Mouse (Mus musculus) urinary bladder, postnatal 36 days (tissue): ENCODE measurements around the gene Tacc2.

Source experiments
- DNase-seq, 2 experiments: peaks; one replicate each; pipeline ENCODE4 v3.0.0; 2022; ENCODE audit warnings: low spot score in 2 of 2, mixed read lengths in 1 of 2

Gene Tacc2

DNA sequence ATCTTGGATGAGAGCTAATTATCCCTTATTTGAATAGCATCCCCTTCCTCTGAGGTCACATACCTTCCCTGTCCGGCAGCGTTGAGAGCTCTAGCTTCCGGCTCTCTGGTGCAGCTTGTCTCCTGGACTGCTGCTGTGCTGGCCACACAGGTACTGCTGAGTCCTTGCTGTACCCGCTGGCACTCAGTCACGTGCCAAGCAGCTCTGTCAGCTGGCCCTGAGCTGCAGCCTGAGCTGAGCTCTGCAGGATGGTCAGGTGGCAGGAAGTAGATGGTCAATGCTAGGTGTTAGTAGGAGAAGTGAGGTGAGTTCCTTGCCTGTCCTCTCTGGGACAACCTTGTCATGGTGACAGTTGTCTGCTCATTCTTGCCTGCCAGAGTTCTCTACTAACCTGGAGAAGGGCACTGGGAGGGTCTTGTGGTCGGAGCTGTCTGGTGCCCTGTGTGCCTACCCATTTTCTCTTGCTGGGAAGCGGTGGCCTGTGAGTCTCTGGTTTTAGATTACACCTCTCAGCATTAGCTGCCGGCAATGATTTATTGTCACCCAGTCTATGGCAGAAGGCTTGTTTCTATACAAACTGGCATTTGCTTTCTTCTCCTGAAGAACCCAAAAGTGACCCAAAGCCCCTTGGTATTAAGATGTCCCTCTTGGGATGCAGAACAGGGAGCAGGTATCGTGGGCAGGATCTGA is 143.6 kb downstream of the Tacc2 start:
- DNase-seq = no peak

DNA sequence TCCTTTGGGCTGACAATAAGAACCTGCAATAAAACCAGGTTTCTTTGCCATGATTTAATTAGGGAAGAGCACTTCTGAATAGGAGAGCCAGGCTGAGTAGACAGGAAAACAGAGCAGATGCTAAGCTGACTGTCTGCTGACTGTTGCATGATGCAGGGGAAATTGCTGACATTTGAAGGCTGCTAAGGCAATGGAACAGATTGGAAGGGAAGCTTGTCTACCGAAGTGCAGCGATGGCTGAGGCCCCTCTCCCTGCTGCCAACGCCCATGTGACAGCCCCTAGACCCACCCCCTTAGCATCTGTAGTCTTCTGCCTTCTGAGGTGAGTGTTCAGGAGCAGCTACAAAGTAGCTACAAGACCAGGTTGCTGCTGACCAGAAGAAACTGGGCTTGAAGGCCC is 148.9 kb downstream of the Tacc2 start:
- DNase-seq = no peak

DNA sequence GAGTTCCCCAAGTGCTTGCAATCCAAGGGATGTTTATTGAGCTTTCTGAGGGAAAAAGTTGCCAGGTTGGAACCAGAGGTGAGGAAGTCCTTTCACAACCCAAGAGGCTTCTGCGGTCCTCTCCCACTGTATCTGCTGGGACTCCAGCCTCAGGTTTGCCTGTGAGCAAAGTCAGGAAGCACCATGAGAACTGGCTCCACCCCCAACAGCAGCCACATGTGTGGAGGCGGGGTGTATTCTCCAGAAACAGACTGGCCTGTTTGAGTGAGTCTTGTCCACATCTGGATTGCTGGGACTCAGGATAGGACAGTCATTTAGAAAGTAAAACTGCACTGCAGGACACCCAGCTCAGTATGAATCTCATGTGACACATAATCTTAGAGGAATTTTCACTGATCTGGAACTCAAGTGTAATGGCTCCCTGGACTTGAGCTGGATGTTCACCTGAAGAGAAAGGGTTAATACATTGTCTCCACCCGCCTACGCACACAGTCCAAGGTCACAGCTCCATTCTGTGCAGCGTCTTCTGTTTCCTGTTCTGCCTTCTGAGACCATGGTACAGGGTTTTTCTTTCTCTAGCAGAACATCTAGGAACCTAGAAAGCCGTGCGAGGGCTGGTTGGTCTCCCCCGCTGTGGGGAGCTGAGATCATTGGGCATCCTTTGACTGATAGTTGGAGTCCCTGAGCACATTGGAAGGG is 149.6 kb downstream of the Tacc2 start:
- no peak for DNase-seq

DNA sequence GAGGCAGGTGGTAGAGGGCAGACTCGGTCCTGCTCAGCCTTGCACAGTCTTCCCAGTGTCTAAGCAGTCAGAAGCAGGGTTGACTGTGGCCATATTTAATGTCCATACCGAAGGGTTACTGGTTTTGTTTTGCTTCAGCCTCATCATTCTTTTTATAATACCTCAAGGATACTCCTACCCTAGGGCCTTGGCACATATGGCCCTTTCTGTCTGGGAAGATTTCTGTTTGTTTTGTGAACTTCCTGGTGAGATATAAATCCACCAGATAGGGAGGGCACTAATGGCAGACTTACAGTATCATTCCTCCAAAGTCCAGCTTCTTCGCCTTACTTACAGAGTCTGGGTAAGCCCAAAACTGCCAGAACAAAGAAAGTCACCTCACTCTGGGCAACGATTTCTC is 150.3 kb downstream of the Tacc2 start:
- DNase-seq = no peak

DNA sequence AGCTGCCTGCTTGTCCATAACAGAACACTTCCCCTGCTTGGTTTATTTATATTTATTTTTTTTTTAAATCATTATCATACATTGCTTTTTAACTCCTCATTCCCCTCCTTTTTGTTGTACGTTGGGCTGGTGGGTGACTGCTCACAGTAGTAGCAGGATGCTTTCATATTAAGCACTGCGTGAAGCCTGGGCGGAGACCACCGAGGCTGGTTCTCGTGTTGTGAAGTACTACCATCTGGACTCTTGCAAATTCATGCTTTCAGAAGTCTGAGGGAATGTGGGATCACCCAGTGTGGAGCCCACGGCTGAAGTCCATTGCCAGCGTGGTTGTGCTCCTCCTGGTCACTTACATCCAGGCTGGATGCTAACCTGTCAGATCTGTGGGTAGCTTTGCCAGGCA is 154.6 kb downstream of the Tacc2 start:
- DNase-seq = no peak

DNA sequence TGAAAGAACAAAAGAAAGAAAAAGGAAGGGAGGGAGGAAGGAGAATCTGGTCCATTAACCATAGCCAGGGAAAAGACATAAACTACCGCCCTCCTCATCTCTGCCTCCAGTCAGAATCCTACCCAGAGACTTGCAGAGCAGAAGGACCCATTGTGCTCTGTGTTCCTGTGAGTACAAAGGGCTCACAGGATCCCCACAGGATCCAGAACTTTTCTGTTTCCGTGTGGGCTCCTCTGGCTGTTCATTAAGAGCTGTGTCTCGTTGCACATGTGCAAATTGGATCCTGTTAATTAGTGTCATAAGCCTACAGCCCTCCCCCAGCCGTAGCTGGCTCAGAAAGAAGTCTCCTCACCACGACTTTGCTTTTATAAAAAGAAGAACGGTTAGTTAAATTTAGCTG is 155.7 kb downstream of the Tacc2 start:
- DNase-seq = no peak

DNA sequence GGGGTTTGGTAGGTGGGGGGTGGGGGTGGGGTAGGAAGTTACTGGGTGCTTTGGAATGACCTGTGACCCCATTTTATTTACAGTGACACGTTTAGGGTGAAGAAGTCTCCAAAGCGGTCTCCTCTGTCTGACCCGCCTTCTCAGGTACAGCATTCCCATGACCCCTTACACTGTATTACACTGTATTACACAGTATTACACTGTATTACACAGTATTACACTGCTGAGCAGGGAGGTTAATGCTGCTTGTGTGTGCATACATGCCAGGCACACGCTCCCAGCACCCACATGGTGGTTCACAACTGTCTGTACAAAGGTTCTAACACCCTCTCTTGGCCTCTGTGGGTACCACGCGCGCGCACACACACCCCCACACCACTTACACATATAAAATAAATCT is 156.2 kb downstream of the Tacc2 start:
- DNase-seq = no peak

DNA sequence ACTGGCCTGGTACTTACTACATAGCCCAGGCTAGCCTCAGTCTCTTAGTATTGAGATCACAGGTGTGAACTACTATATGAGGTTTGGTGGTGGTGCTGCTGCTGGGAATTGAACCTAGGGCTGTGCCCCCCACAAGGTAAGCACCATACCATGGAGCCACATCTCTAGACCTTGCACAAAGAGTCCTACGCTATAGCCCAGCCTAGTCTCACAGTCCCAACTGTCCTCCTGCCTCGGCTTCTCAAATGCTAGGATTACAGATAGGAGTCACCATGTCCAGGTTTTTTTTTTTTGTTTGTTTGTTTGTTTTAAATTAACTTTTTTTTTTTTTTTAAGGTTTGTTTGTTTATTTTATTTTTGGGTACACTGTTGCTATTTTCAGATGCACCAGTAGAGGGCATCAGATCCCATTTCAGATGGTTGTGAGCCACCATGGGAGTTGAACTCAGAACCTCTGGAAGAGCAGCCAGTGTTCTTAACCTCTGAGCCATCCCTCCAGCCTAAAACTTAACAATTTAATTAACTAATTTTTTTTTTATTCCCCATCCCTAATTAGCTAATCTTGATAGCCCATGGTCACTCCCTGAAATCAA is 157.1 kb downstream of the Tacc2 start:
- DNase-seq = no peak

DNA sequence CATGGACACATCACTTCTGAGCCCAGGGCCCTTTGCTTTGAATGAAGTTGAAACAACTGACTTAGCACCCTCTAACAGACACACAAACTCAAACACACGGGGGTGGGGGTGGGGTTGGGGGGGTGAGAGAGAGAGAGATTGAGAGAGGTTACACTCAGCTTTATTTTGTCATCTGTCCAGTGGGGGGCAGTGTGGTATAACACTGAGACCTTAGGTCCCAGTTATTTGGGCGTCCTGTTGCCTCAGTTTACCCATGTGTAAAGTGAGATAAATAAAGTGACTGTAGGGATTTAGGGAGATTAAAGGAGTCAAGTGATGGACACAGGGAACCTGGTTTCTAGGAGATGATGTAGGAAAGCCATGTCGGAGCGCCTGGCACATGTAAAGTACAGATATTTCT is 163.9 kb downstream of the Tacc2 start:
- DNase-seq = no peak

DNA sequence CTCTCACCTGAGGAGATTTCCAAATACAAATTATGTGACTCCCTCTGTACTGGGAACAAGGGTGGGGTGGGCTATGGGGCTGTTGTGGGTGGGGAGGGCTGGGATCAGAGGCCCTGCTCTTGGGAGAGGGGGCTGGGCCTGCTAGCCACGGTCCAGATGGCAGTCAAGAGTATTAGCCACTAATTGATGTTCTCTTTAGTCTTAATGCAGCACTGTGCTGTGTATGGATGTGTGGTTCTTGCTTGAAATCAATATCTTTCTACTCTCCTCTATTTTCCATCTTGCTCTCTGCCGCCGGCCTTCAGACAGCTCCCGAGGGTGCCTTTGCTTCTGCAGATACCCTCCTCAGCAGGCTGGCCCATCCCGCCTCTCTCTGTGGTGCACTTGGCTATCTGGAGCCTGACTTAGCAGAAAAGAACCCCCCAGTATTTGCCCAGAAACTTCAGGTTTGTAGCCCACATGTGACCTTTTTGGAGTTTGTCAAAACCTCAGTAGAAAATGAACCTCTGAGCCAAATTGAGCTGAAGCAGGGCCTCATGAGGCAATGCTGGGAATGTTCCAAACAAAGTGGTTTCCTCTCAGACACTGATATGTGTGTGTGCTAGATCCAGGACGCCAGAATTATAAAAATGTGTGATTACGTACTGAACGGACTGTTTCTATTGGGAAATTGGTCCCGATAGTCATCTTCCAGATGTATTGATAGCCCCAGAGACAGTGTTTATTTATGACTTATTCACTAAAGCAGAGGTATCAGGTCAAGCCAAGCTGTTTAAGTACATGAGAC is 166.2 kb downstream of the Tacc2 start:
- DNase-seq = no peak

DNA sequence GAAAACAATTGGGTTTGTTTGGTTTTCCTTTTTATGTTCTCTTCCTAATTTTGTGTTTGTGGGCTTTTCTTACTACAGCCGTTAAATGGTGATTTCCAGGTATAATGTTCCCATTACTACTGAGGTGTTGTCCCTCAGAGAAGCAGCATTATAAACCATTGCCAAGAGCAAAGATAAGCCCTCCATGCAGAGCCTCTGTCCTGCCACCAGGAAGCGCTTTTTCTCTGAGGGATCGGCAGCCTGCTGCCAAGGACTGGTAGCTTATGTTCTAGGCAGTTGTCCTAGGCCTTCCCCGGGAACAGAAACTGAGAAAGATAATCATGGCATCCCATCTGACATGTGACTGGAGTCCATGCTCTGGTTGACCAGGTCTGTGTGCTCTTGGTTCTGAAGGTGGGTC is 171.9 kb downstream of the Tacc2 start:
- no peak for DNase-seq

DNA sequence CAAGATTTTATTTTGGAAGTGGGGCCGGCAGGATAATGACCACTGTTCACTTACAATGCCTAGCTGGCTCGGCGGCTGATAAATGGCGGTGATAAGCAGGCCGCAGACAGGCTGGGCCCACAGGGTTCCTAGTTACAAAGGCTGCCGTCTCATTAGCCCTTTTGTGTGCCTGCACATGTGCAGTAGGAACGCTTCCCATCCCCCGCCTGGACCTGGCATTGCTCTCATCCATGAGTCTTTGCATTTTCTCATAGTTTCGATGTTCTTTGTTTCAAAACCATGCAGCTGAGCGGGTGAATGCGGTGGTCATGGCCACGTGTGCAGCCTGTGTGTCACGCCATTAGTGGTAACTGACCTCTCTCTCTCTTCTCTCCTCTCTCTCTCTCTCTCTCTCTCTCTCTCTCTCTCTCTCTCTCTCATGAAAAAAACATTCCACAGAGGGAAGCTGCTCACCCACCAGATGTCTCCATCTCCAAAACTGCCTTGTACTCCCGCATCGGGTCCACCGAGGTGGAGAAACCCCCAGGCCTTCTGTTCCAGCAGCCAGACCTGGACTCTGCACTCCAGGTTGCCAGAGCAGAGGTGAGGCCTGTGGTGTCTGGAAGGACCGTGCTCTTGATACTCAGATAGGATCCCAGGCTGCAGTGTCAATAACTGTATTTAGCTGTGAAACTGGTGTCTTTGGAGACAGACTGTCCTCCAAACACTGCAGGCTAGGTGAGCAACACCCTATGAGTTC is 173.7 kb downstream of the Tacc2 start:
- no peak for DNase-seq

DNA sequence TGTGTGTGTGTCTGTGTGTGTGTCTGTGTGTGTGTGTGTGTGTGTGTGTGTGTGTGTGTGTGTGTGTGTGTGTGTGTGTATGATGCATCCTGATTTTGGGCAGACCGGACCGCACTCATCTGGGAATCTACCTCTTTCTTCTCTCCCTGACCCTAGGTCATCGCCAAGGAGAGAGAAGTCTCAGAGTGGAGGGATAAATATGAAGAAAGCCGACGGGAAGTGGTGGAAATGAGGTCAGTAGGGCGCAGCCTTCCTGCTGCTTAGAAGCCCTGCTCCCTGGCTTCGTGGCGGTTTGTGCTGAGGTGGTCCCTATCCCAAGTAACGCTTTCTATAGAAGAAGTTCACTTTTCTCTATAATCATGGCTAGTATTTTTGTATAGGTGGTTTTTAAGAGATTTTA is 174.4 kb downstream of the Tacc2 start:
- DNase-seq = no peak

DNA sequence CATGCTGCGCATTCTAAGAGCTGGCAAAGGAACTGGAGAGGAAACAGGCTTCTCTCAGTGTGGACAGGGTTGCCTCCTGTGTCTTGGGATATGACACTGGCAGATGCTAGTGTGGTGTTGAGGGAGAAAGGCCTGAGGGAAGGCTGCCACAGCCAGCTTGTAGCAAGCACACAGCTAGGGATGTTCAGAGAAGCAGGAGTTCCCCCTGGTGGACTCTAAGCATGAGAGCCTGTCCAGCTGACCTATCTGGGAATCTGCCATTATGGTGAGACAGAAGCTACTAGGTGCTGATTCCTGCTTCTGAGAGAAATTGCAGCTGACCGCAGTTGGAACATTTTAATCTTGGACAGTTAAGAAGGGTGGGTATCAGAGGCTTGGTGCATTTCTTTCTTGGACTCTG is 177.6 kb downstream of the Tacc2 start:
- DNase-seq = no peak

DNA sequence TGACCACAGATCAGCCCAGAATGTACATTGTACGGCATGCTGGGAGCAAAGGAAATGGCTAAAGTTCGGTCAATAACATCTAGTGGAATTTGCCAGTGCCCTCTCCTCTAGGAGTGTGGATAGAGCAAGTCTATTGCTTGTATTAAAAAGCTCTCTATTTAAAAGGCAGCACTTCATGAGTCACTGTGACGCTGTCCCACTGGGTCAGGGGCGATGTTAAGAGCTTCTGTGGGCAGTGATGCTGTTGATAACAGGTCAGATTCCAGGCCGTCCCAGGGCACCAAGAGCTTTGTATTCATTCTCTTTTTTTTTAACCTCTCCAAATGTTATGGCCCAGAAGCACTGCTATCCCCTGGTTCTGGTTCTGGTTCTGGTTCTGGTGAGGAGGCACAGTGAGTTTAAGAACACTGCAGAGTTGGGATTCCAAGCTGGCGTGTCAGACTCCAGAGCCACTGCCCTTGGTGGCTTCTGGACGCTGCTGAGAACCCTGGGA is 179.2 kb downstream of the Tacc2 start:
- no peak for DNase-seq

DNA sequence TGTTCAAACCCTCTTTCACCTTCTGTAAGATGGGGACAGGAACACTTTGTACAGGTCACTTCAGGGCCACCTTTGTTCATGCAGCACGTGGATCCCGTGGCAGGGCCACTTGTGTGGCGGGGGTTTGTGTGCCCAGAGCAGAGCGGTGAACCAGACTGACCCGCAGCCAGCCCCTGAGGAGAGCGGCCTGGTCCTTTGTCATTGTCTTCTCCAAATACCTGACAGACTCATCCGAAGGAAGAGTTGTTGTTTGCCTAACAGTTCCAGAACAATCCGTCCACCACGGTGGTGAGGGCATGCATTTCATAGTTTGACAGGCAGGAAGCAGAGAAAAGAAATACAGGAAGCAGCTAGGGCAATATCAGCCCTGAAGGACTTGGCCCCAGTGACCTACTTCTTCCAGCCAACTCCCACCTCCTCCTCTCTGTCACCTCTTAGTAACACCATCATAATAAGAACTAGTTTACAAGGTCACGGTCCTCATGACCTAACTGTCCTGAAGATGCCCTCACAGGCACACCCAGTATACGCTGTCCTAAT is 180.2 kb downstream of the Tacc2 start:
- DNase-seq = no peak

DNA sequence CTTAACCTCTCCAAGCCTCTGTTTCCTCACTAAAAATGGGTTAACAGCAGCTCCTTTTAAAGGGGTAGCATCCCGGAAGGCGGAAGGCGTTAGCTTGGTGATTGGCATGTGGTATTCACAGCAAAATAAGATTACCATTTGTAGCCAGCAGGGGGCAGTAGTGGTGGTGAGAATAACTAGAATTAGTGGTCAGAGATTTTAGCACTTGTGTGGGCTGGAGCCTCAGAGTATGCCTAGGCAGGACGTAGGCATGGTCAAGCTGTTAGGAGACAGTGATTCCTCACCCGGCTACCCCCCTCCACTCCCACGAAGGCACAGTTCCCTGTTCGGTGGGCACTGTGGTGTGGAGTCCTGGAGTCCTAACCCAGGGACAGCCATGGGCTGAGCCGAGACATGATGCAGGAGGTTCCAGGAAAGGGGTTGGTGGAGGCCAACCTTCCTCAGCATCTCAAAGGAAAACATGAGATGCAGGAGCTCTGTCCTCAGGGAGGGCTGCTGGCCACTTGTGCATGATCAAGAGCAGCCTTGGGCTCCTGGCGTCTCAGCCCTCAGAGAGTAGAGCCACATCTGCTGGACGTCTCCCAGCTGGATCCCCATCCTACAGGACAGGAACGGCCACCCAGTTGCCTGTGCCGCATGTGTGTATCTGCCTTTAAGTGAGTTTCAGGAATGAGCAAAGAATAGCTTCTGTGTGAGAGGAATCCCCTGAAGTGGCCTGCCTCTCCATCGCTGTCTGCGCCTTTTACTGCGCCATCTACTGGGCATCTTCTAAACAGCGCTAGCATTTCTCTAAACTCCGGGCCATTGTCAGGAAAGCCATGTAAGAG is 185.0 kb downstream of the Tacc2 start:
- peak in 1 of 2 experiments; percentile 59 for DNase-seq

DNA sequence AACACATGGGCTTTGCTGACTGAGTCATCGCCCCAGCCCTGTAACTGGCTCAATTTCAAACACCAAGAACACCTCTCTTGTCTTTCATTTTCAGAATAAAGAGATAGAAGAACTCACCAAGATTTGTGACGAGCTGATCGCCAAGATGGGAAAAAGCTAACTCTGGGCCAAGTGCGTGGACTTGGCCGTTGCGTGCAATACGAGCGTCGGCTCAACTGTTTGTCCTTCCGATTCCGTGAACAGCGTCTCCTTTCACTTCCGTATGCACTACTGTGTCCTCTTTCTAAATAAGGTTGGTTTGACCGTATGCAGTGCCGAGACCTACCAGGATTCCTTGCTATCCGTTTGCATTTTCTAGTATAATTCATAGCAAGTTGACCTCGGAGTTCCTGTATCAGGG is 186.9 kb downstream of the Tacc2 start:
- DNase-seq = no peak

DNA sequence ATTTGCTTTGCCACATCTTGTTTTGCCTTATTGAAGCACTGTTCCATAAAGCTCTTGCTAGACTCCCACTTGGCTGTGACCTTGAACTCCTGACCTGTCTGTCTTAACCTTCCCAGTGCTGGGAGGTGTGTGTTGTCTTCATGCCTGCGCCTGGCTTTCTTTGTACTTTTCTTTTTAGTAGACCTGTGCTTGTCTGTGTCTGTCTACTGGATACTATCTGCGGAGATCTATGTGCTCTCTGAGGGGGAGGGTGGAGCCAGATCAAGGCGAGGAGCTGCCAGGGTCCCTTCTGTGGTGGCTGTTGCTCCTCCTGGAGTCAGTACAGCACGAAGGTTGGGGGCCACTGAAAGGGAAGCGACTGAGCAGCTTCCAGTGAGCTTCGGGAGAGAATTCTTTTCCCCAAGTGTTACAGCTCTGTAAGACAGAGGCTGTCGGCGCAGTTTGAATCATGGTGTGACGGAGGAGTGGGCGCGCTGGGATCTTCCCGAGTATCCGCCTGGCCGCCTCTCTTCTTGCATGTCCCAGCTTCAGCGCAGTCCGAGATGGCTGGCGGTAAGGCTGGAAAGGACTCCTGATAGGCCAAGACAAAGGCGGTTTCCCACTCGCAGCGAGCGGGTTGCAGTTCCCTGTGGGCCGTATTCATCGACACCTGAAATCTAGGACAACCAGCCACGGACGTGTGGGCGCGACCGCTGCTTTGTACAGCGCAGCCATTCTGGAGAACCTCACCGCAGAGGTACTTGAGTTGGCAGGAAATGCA is 189.4 kb downstream of the Tacc2 start:
- no peak for DNase-seq

DNA sequence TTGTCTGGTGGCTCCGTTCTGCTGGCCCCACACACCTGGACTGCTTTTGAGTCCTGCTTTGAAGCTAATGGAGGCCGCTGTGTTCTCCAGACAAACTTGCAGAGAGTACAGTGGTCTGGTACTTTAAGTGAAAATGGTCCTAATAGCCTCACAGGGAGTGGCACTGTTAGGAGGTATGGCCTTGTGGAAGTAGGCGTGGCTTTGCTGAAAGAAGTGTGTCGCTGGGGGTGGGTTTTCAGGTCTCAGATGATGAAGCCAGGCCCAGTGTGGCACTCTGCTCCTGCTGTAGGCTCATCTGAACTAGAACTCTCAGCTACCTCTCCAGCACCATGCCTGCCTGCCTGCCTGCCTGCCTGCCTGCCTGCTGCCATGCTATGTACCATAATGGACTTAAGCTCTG is 190.9 kb downstream of the Tacc2 start:
- DNase-seq = no peak
